Mouse (Mus musculus) limb, embryonic 10.5 days (tissue): ENCODE results near the gene Nxn. TPM values are rescaled to one million over a fixed set of nuclear protein-coding genes. Genes with fewer than 3 reads are reported as not detected.
A peak's percentile ranks its signal among the peaks of the same experiment; 100 is the strongest.

Experiments
- DNase-seq: peaks from one replicate; pipeline ENCODE4 v3.0.0-alpha.2; 2017; ENCODE audit warnings: low spot score
- H3K27ac ChIP-seq: fragments of 300-500 bp; sonication (generic); 2 replicates; pipeline ENCODE4 v1.5.1; 2016; ENCODE audit warnings: mild to moderate bottlenecking
- H3K27me3 ChIP-seq: fragments of 300-500 bp; sonication (generic); 2 replicates; pipeline ENCODE4 v1.6.1; 2016; ENCODE audit warnings: low read depth, mild to moderate bottlenecking; ENCODE audit not compliant: poor library complexity, severe bottlenecking
- H3K36me3 ChIP-seq: fragments of 300-500 bp; sonication (generic); 2 replicates; pipeline ENCODE4 v1.6.1; 2016; ENCODE audit warnings: mild to moderate bottlenecking, moderate library complexity
- H3K4me1 ChIP-seq: fragments of 300-500 bp; sonication (generic); 2 replicates; pipeline ENCODE4 v1.6.1; 2016
- H3K4me3 ChIP-seq: fragments of 300-500 bp; sonication (generic); 2 replicates; pipeline ENCODE4 v1.5.1; 2016; ENCODE audit warnings: mild to moderate bottlenecking, moderate library complexity
- H3K9me3 ChIP-seq: fragments of 300-500 bp; sonication (generic); replicated peaks from 2 replicates; pipeline ENCODE4 v1.6.1; 2016; ENCODE audit warnings: mild to moderate bottlenecking
- WGBS: fragments of 180-500 bp; shearing (Covaris S2); methylation state at CpG from one replicate; pipeline ENCODE4 v1.1.7; 2016; 5-methylcytosine and 5-hydroxymethylcytosine counted together
- polyA plus RNA-seq: library from polyadenylated mRNA; unstranded; fragments of >200 nt; fragmentation: Nextera tagmentation; extraction: Ambion mirVana; gene quantifications from 2 replicates; pipeline ENCODE4 v1.2.1, GENCODE M21; 2016

Nxn gene
- polyA plus RNA-seq, 1 experiment from 2014 or later = 53.3 TPM

GRCm38 (mm10) chr11:76372534-76372933 is 26.4 kb downstream of the Nxn start:
- H3K9me3 ChIP-seq = no peaks in the 10 kb centered on the region
- H3K27me3 ChIP-seq = no peaks in the 10 kb centered on the region
- H3K4me1 ChIP-seq = peaks cover 68% of the 10 kb centered on the region
- H3K36me3 ChIP-seq = peaks cover 6% of the 10 kb centered on the region; the same call in 1 of the 2 replicates
- no peak overlapping the region for H3K4me3 ChIP-seq
- WGBS = 34% methylated on average over 6 of the region's 6 CpGs
- DNase-seq = no peak
- peak overlapping the region; percentile 66 for H3K27ac ChIP-seq

GRCm38 (mm10) chr11:76372120-76372519 is 26.8 kb downstream of the Nxn start:
- 66% methylated on average over 2 of the region's 2 CpGs for WGBS
- H3K27me3 ChIP-seq = no peaks in the 10 kb centered on the region
- DNase-seq = no peak
- H3K27ac ChIP-seq = peak overlapping the region; percentile 66; the same call in 1 of the 2 replicates
- H3K4me3 ChIP-seq = no peak overlapping the region
- peaks cover 64% of the 10 kb centered on the region for H3K4me1 ChIP-seq
- H3K36me3 ChIP-seq = peaks cover 6% of the 10 kb centered on the region
- no peaks in the 10 kb centered on the region for H3K9me3 ChIP-seq

- Histone ChIP-seq H3K36me3 (peaks cover 17% of the 10 kb centered on the region), H3K27me3 (no peaks in the 10 kb centered on the region), H3K4me3 (no peak overlapping the region), H3K27ac (peak overlapping the region; percentile 8; the same call in 1 of the 2 replicates), H3K9me3 (no peaks in the 10 kb centered on the region), H3K4me1 (peaks cover 57% of the 10 kb centered on the region)
- DNase-seq = no peak
Measured at GRCm38 (mm10) chr11:76370491-76370890, 28.4 kb downstream of the Nxn start.

- no peak overlapping the region for H3K4me3 ChIP-seq
- 92% methylated on average over 15 of the region's 15 CpGs for WGBS
- H3K27ac ChIP-seq = no peak overlapping the region; the same call in 1 of the 2 replicates
- no peaks in the 10 kb centered on the region for H3K9me3 ChIP-seq
- peaks cover 16% of the 10 kb centered on the region for H3K36me3 ChIP-seq
- no peaks in the 10 kb centered on the region for H3K27me3 ChIP-seq
- peaks cover 48% of the 10 kb centered on the region for H3K4me1 ChIP-seq
- DNase-seq = no peak
Measured at GRCm38 (mm10) chr11:76366720-76367119, 32.2 kb downstream of the Nxn start.

GRCm38 (mm10) chr11:76364038-76364437 is 34.9 kb downstream of the Nxn start:
- peaks cover 16% of the 10 kb centered on the region for H3K36me3 ChIP-seq
- no peak for DNase-seq
- 58% methylated on average over 5 of the region's 5 CpGs for WGBS
- H3K4me1 ChIP-seq = peaks cover 54% of the 10 kb centered on the region
- H3K4me3 ChIP-seq = no peak overlapping the region
- H3K9me3 ChIP-seq = no peaks in the 10 kb centered on the region
- H3K27me3 ChIP-seq = no peaks in the 10 kb centered on the region
- peak overlapping the region; percentile 61 for H3K27ac ChIP-seq

GRCm38 (mm10) chr11:76363636-76364035 is 35.3 kb downstream of the Nxn start:
- H3K36me3 ChIP-seq = peaks cover 16% of the 10 kb centered on the region
- WGBS = 18% methylated on average over 9 of the region's 9 CpGs
- peaks cover 58% of the 10 kb centered on the region for H3K4me1 ChIP-seq
- H3K4me3 ChIP-seq = no peak overlapping the region
- H3K9me3 ChIP-seq = no peaks in the 10 kb centered on the region
- no peaks in the 10 kb centered on the region for H3K27me3 ChIP-seq
- no peak for DNase-seq
- H3K27ac ChIP-seq = peak overlapping the region; percentile 61

GRCm38 (mm10) chr11:76363178-76363577 is 35.8 kb downstream of the Nxn start:
- Histone ChIP-seq H3K9me3 (no peaks in the 10 kb centered on the region), H3K36me3 (peaks cover 16% of the 10 kb centered on the region), H3K27me3 (no peaks in the 10 kb centered on the region), H3K4me3 (no peak overlapping the region), H3K27ac (0 out of 2 replicates have a peak overlapping the region, but pooled peaks have one; percentile 56), H3K4me1 (peaks cover 62% of the 10 kb centered on the region)
- 13% methylated on average over 6 of the region's 6 CpGs for WGBS
- no peak for DNase-seq

- WGBS = 53% methylated on average over 4 of the region's 4 CpGs
- Histone ChIP-seq H3K27me3 (no peaks in the 10 kb centered on the region), H3K4me3 (no peak overlapping the region), H3K36me3 (peaks cover 9% of the 10 kb centered on the region), H3K27ac (no peak overlapping the region), H3K4me1 (peaks cover 68% of the 10 kb centered on the region), H3K9me3 (no peaks in the 10 kb centered on the region)
- DNase-seq = no peak
Measured at GRCm38 (mm10) chr11:76361422-76361821, 37.5 kb downstream of the Nxn start.

GRCm38 (mm10) chr11:76360255-76360654 is 38.7 kb downstream of the Nxn start:
- H3K27ac ChIP-seq = peak overlapping the region; percentile 62
- WGBS = 90% methylated on average over 6 of the region's 6 CpGs
- H3K36me3 ChIP-seq = peaks cover 4% of the 10 kb centered on the region
- no peak for DNase-seq
- no peaks in the 10 kb centered on the region for H3K9me3 ChIP-seq
- no peaks in the 10 kb centered on the region for H3K27me3 ChIP-seq
- no peak overlapping the region for H3K4me3 ChIP-seq
- H3K4me1 ChIP-seq = peaks cover 77% of the 10 kb centered on the region

GRCm38 (mm10) chr11:76358628-76359320 is 40.2 kb downstream of the Nxn start:
- DNase-seq = no peak
- peak overlapping the region; percentile 27; the same call in 1 of the 2 replicates for H3K27ac ChIP-seq
- peaks cover 8% of the 10 kb centered on the region for H3K36me3 ChIP-seq
- H3K4me3 ChIP-seq = no peak overlapping the region
- H3K9me3 ChIP-seq = no peaks in the 10 kb centered on the region
- H3K27me3 ChIP-seq = no peaks in the 10 kb centered on the region
- peaks cover 78% of the 10 kb centered on the region for H3K4me1 ChIP-seq
- 71% methylated on average over 14 of the region's 14 CpGs for WGBS

GRCm38 (mm10) chr11:76357464-76357863 is 41.5 kb downstream of the Nxn start:
- Histone ChIP-seq H3K4me3 (no peak overlapping the region), H3K27ac (no peak overlapping the region), H3K4me1 (peaks cover 79% of the 10 kb centered on the region), H3K36me3 (peaks cover 8% of the 10 kb centered on the region), H3K27me3 (no peaks in the 10 kb centered on the region), H3K9me3 (no peaks in the 10 kb centered on the region)
- no peak for DNase-seq
- WGBS = 93% methylated on average over 12 of the region's 12 CpGs

GRCm38 (mm10) chr11:76356091-76356490 is 42.8 kb downstream of the Nxn start:
- no peak for DNase-seq
- peak overlapping the region; percentile 42; the same call in 1 of the 2 replicates for H3K27ac ChIP-seq
- no peaks in the 10 kb centered on the region for H3K9me3 ChIP-seq
- WGBS = 87% methylated on average over 11 of the region's 11 CpGs
- peaks cover 8% of the 10 kb centered on the region for H3K36me3 ChIP-seq
- H3K27me3 ChIP-seq = no peaks in the 10 kb centered on the region
- H3K4me3 ChIP-seq = no peak overlapping the region
- H3K4me1 ChIP-seq = peaks cover 84% of the 10 kb centered on the region

GRCm38 (mm10) chr11:76355425-76355824 is 43.5 kb downstream of the Nxn start:
- DNase-seq = no peak
- no peak overlapping the region for H3K4me3 ChIP-seq
- peaks cover 8% of the 10 kb centered on the region for H3K36me3 ChIP-seq
- H3K9me3 ChIP-seq = no peaks in the 10 kb centered on the region
- H3K4me1 ChIP-seq = peaks cover 84% of the 10 kb centered on the region
- no peaks in the 10 kb centered on the region for H3K27me3 ChIP-seq
- H3K27ac ChIP-seq = no peak overlapping the region
- WGBS = 86% methylated on average over 6 of the region's 6 CpGs
